Mouse (Mus musculus) layer of hippocampus, adult 8-10 months (tissue): Measurements from ENCODE around the gene Leng9. TPM values are rescaled to one million over a fixed set of nuclear protein-coding genes. Genes with fewer than 3 reads are reported as not detected.

Source experiments
- DNase-seq, 2 experiments: peaks; one replicate each; pipeline ENCODE4 v3.0.0; 2022; ENCODE audit warnings: low spot score in 2 of 2
- total RNA-seq, 4 experiments: library from RNA; stranded (reverse); gene quantifications; 2 replicates each; pipeline ENCODE4 v1.2.4; 2022

Gene Leng9
- total RNA-seq, 4 experiments from 2014 or later = 5.1 to 6.8 (median 5.7) TPM

GRCm38 (mm10) chr7:4124856-4125255, 25.3 kb downstream of the Leng9 start:
- no peak for DNase-seq

DNA sequence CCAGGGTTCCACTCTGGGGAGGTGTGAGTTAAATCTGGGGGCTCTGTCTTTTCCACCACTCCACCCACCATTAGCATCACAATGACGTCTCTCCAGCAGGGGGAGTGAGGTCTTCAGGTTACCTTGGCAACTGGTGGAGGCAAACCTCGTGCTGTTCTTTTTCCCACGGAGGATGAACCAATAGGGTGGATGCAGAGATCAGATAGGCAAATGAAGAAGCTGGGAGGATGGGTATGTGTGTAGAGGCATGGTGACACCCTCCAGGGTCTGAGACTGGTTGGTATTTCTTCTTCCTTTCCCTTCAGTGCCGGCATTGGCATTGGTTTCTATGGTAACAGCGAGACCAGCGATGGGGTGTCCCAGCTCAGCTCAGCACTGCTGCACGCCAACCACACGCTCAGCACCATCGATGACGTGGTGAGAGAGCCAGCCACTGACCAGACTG, 25.8 kb downstream of the Leng9 start:
- peak; percentile 89 to 95 for DNase-seq

- peak; percentile 85 to 95 for DNase-seq
These were observed 26.4 kb downstream of the Leng9 start for GRCm38 (mm10) chr7:4123732-4124131.

- no peak for DNase-seq
These were observed 27.4 kb downstream of the Leng9 start for GRCm38 (mm10) chr7:4122783-4123182.

DNA sequence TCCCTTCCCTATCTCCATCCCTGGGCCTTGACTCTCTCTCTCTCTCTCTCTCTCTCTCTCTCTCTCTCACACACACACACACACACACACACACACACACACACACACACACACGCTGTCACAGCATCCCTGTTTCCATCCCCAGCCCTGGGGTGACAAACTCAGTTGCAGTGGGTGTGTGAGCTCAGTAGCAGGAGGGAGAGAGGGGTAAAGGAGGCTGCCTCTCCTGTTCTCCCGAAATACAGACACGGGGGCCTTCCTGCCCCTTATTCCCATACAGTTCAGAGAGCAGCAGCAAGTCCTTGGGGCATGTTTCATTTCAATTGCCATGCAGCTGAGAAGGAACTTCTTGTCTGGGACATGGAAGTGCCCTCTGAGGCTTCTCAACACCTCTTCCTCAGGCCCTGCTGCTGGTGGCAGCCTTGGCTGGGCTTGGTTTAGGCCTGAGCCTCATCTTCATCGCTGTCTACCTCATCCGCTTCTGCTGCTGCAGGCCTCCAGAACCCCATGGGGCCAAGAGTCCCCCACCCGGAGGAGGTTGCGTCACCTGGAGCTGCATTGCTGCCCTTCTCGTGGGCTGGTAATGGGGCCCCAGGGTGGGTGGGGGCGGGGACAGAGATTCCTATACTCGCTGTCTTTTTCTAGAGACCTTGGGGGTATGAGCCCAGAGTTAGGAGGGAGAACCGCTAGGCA, 28.0 kb downstream of the Leng9 start:
- DNase-seq = no peak

- DNase-seq = peak in 1 of 2 experiments; percentile 52
These were observed 29.9 kb downstream of the Leng9 start for GRCm38 (mm10) chr7:4119976-4120921.

GRCm38 (mm10) chr7:4119344-4119902, 30.8 kb downstream of the Leng9 start, which contains the start of gene Ttyh1:
Gene Ttyh1, plus strand, starts transcription at chr7:4119408.
- DNase-seq = peak in 1 of 2 experiments; percentile 64

GRCm38 (mm10) chr7:4117050-4117814, 32.9 kb downstream of the Leng9 start:
- DNase-seq = peak in 1 of 2 experiments; percentile 59

- peak in 1 of 2 experiments; percentile 20 for DNase-seq
These were observed 38.4 kb downstream of the Leng9 start for GRCm38 (mm10) chr7:4111766-4112165.

- no peak for DNase-seq
These were observed 46.8 kb downstream of the Leng9 start for GRCm38 (mm10) chr7:4103411-4103810.

DNA sequence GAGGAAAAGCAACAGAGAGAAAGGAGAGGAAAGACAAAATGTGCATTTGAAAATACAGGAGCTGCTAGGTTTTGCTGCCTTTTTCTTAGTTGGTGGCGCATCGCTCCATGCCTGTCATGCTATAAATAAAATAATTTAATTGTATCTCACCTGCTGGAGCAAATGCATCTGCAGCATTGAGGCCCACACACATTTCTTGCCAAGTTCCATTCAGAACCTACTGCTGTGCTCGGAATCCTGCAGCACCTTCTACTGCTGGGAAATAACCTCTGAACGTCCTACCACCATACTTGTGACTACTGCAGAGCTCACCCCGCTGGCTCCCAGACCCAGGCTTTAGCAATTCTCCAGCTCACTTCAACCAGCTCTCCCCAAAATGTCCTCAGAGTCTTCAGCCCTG, 49.0 kb downstream of the Leng9 start:
- no peak for DNase-seq

GRCm38 (mm10) chr7:4098832-4099231, 51.3 kb downstream of the Leng9 start:
- DNase-seq = no peak

GRCm38 (mm10) chr7:4098301-4098700, 51.9 kb downstream of the Leng9 start:
- no peak for DNase-seq

Other genes with a start within 250 kb of the Leng9 start
- gene Lilra6, start 234.9 kb downstream of the Leng9 start, total RNA-seq = not detected
- gene Lair1, start 87.2 kb downstream of the Leng9 start, total RNA-seq = 10 to 100 TPM in 2 of 4 experiments, 1 to 10 TPM in 2; 6.6 to 31.0 (median 18.0) TPM
- 100 to 1,000 TPM; 459 to 552 (median 528) TPM for gene Ttyh1, start 31.0 kb downstream of the Leng9 start, total RNA-seq
- gene Leng8, start 13.3 kb downstream of the Leng9 start, total RNA-seq = 100 to 1,000 TPM; 173 to 209 (median 190) TPM
- gene Cdc42ep5, start 14.5 kb upstream of the Leng9 start, total RNA-seq = 1 to 10 TPM in 2 of 4 experiments, under 1 TPM in 1, not detected in 1; 0.89 to 1.3 (median 1.1) TPM
- under 1 TPM in 1 of 4 experiments, not detected in 3; 0.50 TPM for gene Lilra5, start 87.4 kb upstream of the Leng9 start, total RNA-seq
- gene Ncr1, start 187.3 kb upstream of the Leng9 start, total RNA-seq = not detected
- under 1 TPM in 1 of 4 experiments, not detected in 3; 0.51 TPM for gene Gp6, start 247.4 kb upstream of the Leng9 start, total RNA-seq